Mouse (Mus musculus): ENCODE measurements around the gene Kcnj10. TPM values are rescaled to one million over a fixed set of nuclear protein-coding genes. Genes with fewer than 3 reads are reported as not detected.

The Kcnj10 gene
- polyA plus RNA-seq, 3 experiments from 2014 or later: 0.12 TPM; not detected in 2

- ATAC-seq: no peak
Measured at GRCm38 (mm10) chr1:172387246-172387645, 46.2 kb downstream of the Kcnj10 start.

GRCm38 (mm10) chr1:172390769-172391168 lies 49.8 kb downstream of the Kcnj10 start:
- ATAC-seq: no peak

GRCm38 (mm10) chr1:172391807-172392581 lies 51.0 kb downstream of the Kcnj10 start:
- ATAC-seq: no peak

- no peak for ATAC-seq
Measured at GRCm38 (mm10) chr1:172392643-172393170, 51.7 kb downstream of the Kcnj10 start.

- ATAC-seq: no peak
Measured at GRCm38 (mm10) chr1:172393739-172394138, 52.7 kb downstream of the Kcnj10 start.

GRCm38 (mm10) chr1:172396996-172397752 lies 56.2 kb downstream of the Kcnj10 start:
- ATAC-seq: no peak

GRCm38 (mm10) chr1:172406077-172406706 lies 65.2 kb downstream of the Kcnj10 start:
- ATAC-seq: no peak

- ATAC-seq: peak; percentile 72
Measured at GRCm38 (mm10) chr1:172408996-172409395, 68.0 kb downstream of the Kcnj10 start.

GRCm38 (mm10) chr1:172409431-172409830 lies 68.4 kb downstream of the Kcnj10 start:
- ATAC-seq: no peak

- ATAC-seq: peak; percentile 49
Measured at GRCm38 (mm10) chr1:172410806-172411205, 69.8 kb downstream of the Kcnj10 start.

GRCm38 (mm10) chr1:172412204-172412603 lies 71.2 kb downstream of the Kcnj10 start:
- no peak for ATAC-seq

GRCm38 (mm10) chr1:172413491-172414230 lies 72.7 kb downstream of the Kcnj10 start:
- no peak for ATAC-seq

GRCm38 (mm10) chr1:172414231-172414585 lies 73.2 kb downstream of the Kcnj10 start:
- no peak for ATAC-seq

GRCm38 (mm10) chr1:172415061-172415460 lies 74.1 kb downstream of the Kcnj10 start:
- no peak for ATAC-seq

- ATAC-seq: no peak
Measured at GRCm38 (mm10) chr1:172418173-172418572, 77.2 kb downstream of the Kcnj10 start.

GRCm38 (mm10) chr1:172418642-172419041 lies 77.6 kb downstream of the Kcnj10 start:
- ATAC-seq: no peak

- ATAC-seq: no peak
Measured at GRCm38 (mm10) chr1:172420181-172420580, 79.2 kb downstream of the Kcnj10 start.

- no peak for ATAC-seq
Measured at GRCm38 (mm10) chr1:172423393-172423792, 82.4 kb downstream of the Kcnj10 start.
